Mouse (Mus musculus): ENCODE data around the gene Msrb1.
"Not testable (repeated sequence)": the region's sequence is repeated elsewhere in the genome, so short reads cannot be mapped to it uniquely, and the experiment has no call there.

DNA sequence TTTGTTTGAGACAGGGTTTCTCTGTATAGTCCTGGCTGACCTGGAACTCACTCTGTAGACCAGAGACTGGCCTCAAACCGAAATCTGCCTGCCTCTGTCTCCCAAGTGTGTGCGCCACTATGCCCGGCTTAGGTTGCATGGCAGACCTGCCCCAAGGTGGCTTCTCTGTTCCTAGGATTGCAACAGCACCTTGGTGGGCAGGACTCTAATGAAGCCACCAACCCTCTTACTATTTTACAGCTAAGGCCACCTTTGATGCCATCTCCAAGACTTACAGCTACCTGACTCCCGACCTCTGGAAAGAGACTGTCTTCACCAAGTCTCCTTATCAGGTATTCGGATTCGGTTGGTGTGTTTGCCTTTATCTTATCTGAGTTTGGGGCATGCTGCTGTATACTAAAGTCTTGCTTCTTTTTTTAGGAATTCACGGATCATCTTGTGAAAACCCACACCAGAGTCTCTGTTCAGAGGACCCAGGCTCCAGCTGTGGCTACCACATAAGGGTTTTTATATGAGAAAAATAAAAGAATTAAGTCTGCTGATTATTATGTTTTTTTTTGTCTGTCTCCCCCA lies 15.0 kb upstream of the Msrb1 start:
- TF ChIP-seq GATA1, TAL1 (IDR thresholded peaks at IDR 0.05; ENCODE audit: low read length): not testable (repeated sequence)

Measured in erythroblast, embryonic 14.5 days (primary cell).